ENCODE assay signal across 23 mouse cellular contexts in genomic region chr11:28770831-28771230, GRCm38 (mm10).
A peak's percentile ranks its signal among the peaks of the same experiment; 100 is the strongest.
DNase-seq lines count a peak whose midpoint lies in the region; ATAC-seq and TF ChIP-seq lines count a peak whose summit lies in the region.
"Had no signal": no experiment of that assay in that cellular context is flagged by ENCODE, and none has a peak within 500 bp of the region (broad histone marks: within the 10 kb centered on the region; RNA-seq: fewer than 3 reads in every experiment).

No protein-coding gene starts in this region.

- intact Hi-C loops in gastrocnemius, postnatal 36 days (cut with DNase I), result no loop called here

- no peaks in the 10 kb centered on the region for H3K4me1 ChIP-seq in limb, embryonic 11.5 days (ENCODE audit: control insufficient read depth, insufficient read depth, low read length)
- peaks cover 5% of the 10 kb centered on the region; the same call in 1 of the 2 replicates for H3K4me1 ChIP-seq in limb, embryonic 10.5 days
- peaks cover 14% of the 10 kb centered on the region for H3K4me1 ChIP-seq in embryonic facial prominence, embryonic 13.5 days
- no peaks in the 10 kb centered on the region for H3K4me1 ChIP-seq in limb, embryonic 14.5 days (ENCODE audit: control insufficient read depth, insufficient read depth, low read length)
- H3K4me1 ChIP-seq: forebrain, embryonic 12.5 days; heart, embryonic 13.5 days; hindbrain, embryonic 13.5 days had no signal

- H3K27ac ChIP-seq in limb, embryonic 11.5 days (replicated peaks; ENCODE audit: low read depth, low read length), result no peak overlapping the region
- no peak overlapping the region for H3K27ac ChIP-seq in limb, embryonic 10.5 days
- H3K27ac ChIP-seq in embryonic facial prominence, embryonic 13.5 days, result peak overlapping the region; percentile 39; the same call in 1 of the 2 replicates
- H3K27ac ChIP-seq in limb, embryonic 14.5 days (replicated peaks; ENCODE audit: low read depth, low read length), result no peak overlapping the region
- H3K27ac ChIP-seq: forebrain, embryonic 12.5 days; gastrocnemius, adult 2 months; heart, embryonic 13.5 days; hindbrain, embryonic 13.5 days had no signal

- no peak for TF ChIP-seq POLR2A in limb, embryonic 14.5 days (IDR thresholded peaks at IDR 0.05; ENCODE audit: borderline replicate concordance, extremely low read depth, insufficient read depth, insufficient read length)

- 48% methylated on average over 1 of the region's 1 CpGs for WGBS in limb, embryonic 11.5 days
- 50% methylated on average over 1 of the region's 1 CpGs for WGBS in limb, embryonic 10.5 days
- WGBS in embryonic facial prominence, embryonic 13.5 days, result 33% methylated on average over 1 of the region's 1 CpGs
- 48% methylated on average over 1 of the region's 1 CpGs for WGBS in limb, embryonic 14.5 days

- no peak overlapping the region for H3K4me2 ChIP-seq in limb, embryonic 11.5 days (ENCODE audit: low read depth, severe bottlenecking)
- no peak overlapping the region for H3K4me2 ChIP-seq in embryonic facial prominence, embryonic 13.5 days
- H3K4me2 ChIP-seq in limb, embryonic 14.5 days (replicated peaks; ENCODE audit: low read depth, low read length, severe bottlenecking), result no peak overlapping the region
- H3K4me2 ChIP-seq: forebrain, embryonic 12.5 days; heart, embryonic 13.5 days; hindbrain, embryonic 13.5 days had no signal

- no peak overlapping the region for H3K4me3 ChIP-seq in limb, embryonic 11.5 days (ENCODE audit: low read depth, low read length)
- no peak overlapping the region for H3K4me3 ChIP-seq in limb, embryonic 10.5 days
- H3K4me3 ChIP-seq in embryonic facial prominence, embryonic 13.5 days, result no peak overlapping the region
- H3K4me3 ChIP-seq in limb, embryonic 14.5 days (replicated peaks; ENCODE audit: low read length), result no peak overlapping the region
- H3K4me3 ChIP-seq: forebrain, embryonic 12.5 days; gastrocnemius, adult 2 months; heart, embryonic 13.5 days; hindbrain, embryonic 13.5 days had no signal

- DNase-seq in limb, embryonic 11.5 days (ENCODE audit: low spot score), result no peak
- no peak for DNase-seq in limb, embryonic 10.5 days (ENCODE audit: low spot score)
- peak; percentile 27 for DNase-seq in limb, embryonic 14.5 days (ENCODE audit: low spot score)
- no peak for DNase-seq in cerebellum, adult 11-12 months
- DNase-seq in gastrocnemius, postnatal 36 days, result no peak
- DNase-seq: adrenal gland, postnatal 10 days; B cell, adult 2 months; cerebellum, adult 11 months; cerebellum, adult 9-10 months; cerebellum, postnatal 25 days; gastrocnemius, adult 2 months; gastrocnemius, postnatal 25 days; heart, adult 11 months; kidney, adult 8-10 months had no signal

- H3K27me3 ChIP-seq in limb, embryonic 11.5 days (ENCODE audit: control insufficient read depth, insufficient read depth, low read length), result no peaks in the 10 kb centered on the region
- no peaks in the 10 kb centered on the region for H3K27me3 ChIP-seq in limb, embryonic 10.5 days (ENCODE audit: low read depth, poor library complexity, severe bottlenecking)
- no peaks in the 10 kb centered on the region for H3K27me3 ChIP-seq in embryonic facial prominence, embryonic 13.5 days
- H3K27me3 ChIP-seq in limb, embryonic 14.5 days (ENCODE audit: control insufficient read depth, insufficient read depth, low read length), result no peaks in the 10 kb centered on the region
- H3K27me3 ChIP-seq: forebrain, embryonic 12.5 days; heart, embryonic 13.5 days; hindbrain, embryonic 13.5 days had no signal

- ATAC-seq in limb, embryonic 11.5 days (ENCODE audit: insufficient number of reproducible peaks, low FRiP score, low TSS enrichment, low read depth), result 0 out of 2 replicates have a peak, but pooled peaks have one; percentile 39
- ATAC-seq in embryonic facial prominence, embryonic 13.5 days (ENCODE audit: insufficient number of reproducible peaks, insufficient read depth, low FRiP score, low TSS enrichment, low read depth), result peak; percentile 43; the same call in 1 of the 2 replicates
- ATAC-seq in limb, embryonic 14.5 days (ENCODE audit: low FRiP score, low read depth), result no peak
- ATAC-seq: CD4-positive, CD25-positive, alpha-beta regulatory T cell, adult 4 months; forebrain, embryonic 16.5 days; inflammation-experienced regulatory T-cells, adult 6 months; intestine, postnatal 0 days had no signal

- no peak overlapping the region for H3K9ac ChIP-seq in limb, embryonic 11.5 days (ENCODE audit: low read length)
- H3K9ac ChIP-seq in embryonic facial prominence, embryonic 13.5 days, result no peak overlapping the region
- no peak overlapping the region for H3K9ac ChIP-seq in limb, embryonic 14.5 days (ENCODE audit: low read depth, low read length, severe bottlenecking)
- H3K9ac ChIP-seq: forebrain, embryonic 12.5 days; heart, embryonic 13.5 days; hindbrain, embryonic 13.5 days had no signal

- no peaks in the 10 kb centered on the region for H3K36me3 ChIP-seq in limb, embryonic 11.5 days (ENCODE audit: control insufficient read depth, insufficient read depth, low read length)
- no peaks in the 10 kb centered on the region for H3K36me3 ChIP-seq in limb, embryonic 10.5 days
- H3K36me3 ChIP-seq in embryonic facial prominence, embryonic 13.5 days, result no peaks in the 10 kb centered on the region
- no peaks in the 10 kb centered on the region for H3K36me3 ChIP-seq in limb, embryonic 14.5 days (ENCODE audit: control insufficient read depth, insufficient read depth, low read length)
- H3K36me3 ChIP-seq: forebrain, embryonic 12.5 days; G1E; heart, embryonic 13.5 days; hindbrain, embryonic 13.5 days had no signal

- H3K9me3 ChIP-seq in limb, embryonic 11.5 days (ENCODE audit: control insufficient read depth, low read length), result no peaks in the 10 kb centered on the region
- H3K9me3 ChIP-seq in limb, embryonic 10.5 days (replicated peaks), result no peaks in the 10 kb centered on the region
- H3K9me3 ChIP-seq in embryonic facial prominence, embryonic 13.5 days, result no peaks in the 10 kb centered on the region
- no peaks in the 10 kb centered on the region for H3K9me3 ChIP-seq in limb, embryonic 14.5 days (ENCODE audit: control insufficient read depth, low read length)
- H3K9me3 ChIP-seq: forebrain, embryonic 12.5 days; G1E; heart, embryonic 13.5 days; hindbrain, embryonic 13.5 days had no signal
